Mouse (Mus musculus) left cerebral cortex, adult 18-20 months (tissue): ENCODE results near the gene Nr6a1. TPM values are rescaled to one million over a fixed set of nuclear protein-coding genes. Genes with fewer than 3 reads are reported as not detected.

Experiments used
- DNase-seq, 2 experiments: peaks; one replicate each; pipeline ENCODE4 v3.0.0; 2021 to 2022; ENCODE audit warnings: low spot score in 2 of 2, mixed read lengths in 1 of 2
- total RNA-seq, 2 experiments: library from RNA; stranded (reverse); gene quantifications; 2 replicates each; pipeline ENCODE4 v1.2.3; 2021

Nr6a1 gene
- total RNA-seq, 2 experiments from 2014 or later, result 10.7 to 11.9 TPM

- DNase-seq, result no peak
Observed at GRCm38 (mm10) chr2:38719354-38719753, 208.1 kb downstream of the Nr6a1 start.

DNA sequence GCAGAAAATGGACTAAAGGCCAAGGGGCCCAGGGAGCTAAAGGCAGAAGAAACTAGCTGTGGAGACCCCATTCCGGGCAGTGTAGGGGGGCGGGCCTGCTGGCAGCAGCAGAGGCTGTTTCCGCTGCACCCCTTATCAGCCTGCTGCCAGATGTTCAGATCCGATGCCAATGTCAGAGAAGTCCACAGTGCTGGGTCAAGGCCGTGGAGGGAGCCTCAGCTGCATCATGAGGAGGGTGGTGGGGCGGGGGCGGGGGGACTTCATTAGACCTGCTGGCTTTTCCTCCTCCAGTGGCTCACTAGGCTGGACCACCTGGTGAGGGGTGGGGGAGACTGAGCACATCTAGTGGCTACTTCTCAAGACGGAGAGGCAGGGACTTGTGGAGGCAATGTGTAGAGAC lies 208.8 kb downstream of the Nr6a1 start:
- DNase-seq, result no peak

- no peak for DNase-seq
Observed at GRCm38 (mm10) chr2:38717436-38717835, 210.1 kb downstream of the Nr6a1 start.

GRCm38 (mm10) chr2:38714324-38714723 lies 213.2 kb downstream of the Nr6a1 start, which contains the start of gene Nr5a1:
Gene Nr5a1 (minus strand): TSS chr2:38714542.
- DNase-seq, result no peak

DNA sequence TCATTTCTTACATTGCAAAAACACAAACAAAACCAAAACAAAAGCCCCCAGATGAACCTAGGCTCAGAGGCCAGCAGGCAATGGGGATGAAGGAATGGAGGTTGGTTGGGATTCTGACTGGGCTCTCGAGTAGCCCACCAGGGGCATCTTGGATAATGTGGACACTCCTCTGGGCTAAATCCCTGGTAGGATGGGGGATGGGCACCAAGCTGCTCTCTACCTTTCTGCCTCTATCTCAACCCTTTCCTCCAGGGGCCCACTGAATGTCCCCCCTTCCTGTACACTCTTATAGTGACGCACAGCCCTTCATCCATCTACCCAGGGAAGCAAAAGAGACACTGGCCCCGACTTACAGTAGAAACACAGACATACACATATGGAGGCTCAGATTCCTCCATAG lies 213.9 kb downstream of the Nr6a1 start:
- no peak for DNase-seq

- DNase-seq, result no peak
Observed at GRCm38 (mm10) chr2:38712769-38713125, 214.7 kb downstream of the Nr6a1 start.

GRCm38 (mm10) chr2:38712076-38712768 lies 215.3 kb downstream of the Nr6a1 start:
- DNase-seq, result no peak

DNA sequence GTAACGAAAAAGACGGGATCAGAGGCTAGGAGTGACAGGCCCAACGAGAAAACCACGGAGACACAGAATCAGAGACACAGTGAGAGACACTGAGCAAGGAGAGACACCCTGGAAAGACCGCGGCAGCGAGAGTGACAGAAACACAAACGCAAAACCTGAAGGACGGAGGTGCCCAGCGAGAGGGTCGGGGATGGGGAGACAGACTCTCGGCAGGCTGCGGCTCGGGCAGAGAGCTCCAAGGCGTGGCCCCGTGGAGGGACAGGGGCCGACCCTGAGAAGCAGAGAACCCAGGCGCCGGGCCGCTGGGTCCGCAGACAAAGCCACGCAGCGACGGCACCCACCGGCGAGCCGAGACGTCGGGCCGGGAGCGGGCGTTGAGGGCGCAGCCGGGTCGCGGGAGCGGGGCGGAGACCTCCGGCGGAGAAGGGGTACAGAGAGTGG lies 216.0 kb downstream of the Nr6a1 start:
- DNase-seq, result no peak

- no peak for DNase-seq
Observed at GRCm38 (mm10) chr2:38710304-38711241, 216.9 kb downstream of the Nr6a1 start.

DNA sequence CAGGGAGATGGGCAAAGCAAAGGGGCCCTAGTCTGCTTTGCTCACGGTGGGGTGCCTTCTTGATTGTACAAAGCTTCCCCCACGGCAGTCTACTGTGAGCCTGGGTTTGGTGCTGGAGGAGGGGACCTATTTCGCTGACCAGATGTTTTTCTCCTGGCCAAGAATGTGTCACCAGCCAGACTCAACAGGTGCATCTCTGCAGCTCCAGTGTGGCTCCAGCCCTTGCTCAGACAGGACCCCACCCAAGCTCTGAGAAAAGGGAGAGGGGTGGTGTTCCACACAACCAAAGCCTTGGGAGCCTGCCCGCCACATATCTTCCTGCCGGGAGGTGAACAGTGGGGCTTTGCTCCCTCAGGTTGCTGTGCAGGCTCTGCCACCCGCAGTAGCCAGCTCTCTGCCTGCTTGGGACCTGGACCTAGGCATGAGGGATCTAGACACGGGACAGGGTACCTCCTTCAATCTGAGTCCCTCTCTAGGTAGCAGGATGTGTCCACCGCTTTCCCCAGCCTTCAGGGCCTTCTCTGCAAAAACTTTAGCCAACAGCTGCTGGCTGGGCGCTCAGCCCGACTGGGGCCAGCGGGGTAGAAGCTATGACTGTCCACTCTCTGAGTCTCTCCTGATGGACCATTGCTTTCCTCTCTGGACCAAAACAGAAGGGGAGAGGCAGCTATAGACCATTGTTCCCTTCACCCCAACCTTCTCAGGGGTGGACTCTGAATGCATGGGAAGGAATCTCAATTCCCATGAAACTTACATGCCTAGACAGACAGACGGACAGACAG lies 218.4 kb downstream of the Nr6a1 start:
- DNase-seq, result no peak

- no peak for DNase-seq
Observed at GRCm38 (mm10) chr2:38706661-38707060, 220.8 kb downstream of the Nr6a1 start.

GRCm38 (mm10) chr2:38705036-38705435 lies 222.5 kb downstream of the Nr6a1 start:
- DNase-seq, result no peak

DNA sequence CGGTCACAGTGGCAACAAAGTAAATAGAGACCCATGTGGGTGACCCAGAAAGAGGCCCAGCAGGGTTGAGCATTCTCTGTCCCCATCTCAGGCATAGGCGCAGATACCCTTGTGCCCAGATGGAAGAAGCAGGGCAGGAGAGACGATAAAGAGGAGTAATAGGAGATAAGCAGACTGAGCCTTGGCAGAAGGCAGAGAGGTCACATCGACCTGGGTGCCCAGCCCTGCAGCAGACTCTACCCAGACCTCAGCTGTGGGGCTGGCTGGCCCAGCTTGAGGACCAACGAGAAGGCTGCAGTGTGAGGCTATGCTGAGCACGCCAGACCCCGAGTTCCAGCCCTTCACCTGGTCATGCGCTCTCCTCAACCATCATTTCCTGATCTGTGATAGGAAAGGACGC lies 223.2 kb downstream of the Nr6a1 start:
- DNase-seq, result no peak

DNA sequence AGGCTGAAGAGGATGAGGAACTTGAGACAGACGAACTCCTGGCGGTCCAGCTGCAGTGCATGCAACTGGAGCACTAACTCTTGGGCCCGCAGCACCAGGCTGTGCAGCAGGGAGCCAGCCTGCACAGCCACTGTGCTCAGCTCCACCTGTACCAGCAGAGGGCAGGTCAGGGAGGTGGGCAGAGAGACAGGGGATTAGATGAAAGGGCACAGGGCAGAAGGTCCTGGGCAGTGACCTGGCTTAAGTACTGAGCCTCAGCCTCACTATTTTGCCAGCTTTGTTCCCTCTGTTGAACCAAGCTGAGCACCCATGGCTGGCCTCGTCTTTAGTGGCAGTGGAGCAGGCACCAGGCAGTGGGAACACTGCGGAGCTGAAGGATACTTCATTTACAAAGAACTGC lies 227.3 kb downstream of the Nr6a1 start:
- DNase-seq, result no peak

DNA sequence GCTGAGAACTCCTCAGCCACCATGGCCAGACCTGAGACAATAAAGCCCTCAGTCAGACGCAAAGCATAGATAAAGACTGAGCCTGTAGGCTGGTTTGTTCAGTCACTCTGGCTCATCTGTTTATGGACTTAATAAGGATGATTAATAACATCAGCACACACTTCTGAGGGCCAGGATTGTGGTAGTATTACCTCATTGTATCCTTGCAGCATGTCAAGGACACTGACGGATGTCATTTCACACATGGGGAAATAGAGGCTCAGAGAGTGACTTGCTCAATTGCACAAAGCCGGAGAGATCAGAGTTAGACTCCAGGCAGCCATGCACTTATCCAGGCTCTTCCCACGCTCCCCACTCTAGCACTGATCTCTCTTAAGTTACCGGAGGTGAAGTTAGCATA lies 228.9 kb downstream of the Nr6a1 start:
- DNase-seq, result no peak

DNA sequence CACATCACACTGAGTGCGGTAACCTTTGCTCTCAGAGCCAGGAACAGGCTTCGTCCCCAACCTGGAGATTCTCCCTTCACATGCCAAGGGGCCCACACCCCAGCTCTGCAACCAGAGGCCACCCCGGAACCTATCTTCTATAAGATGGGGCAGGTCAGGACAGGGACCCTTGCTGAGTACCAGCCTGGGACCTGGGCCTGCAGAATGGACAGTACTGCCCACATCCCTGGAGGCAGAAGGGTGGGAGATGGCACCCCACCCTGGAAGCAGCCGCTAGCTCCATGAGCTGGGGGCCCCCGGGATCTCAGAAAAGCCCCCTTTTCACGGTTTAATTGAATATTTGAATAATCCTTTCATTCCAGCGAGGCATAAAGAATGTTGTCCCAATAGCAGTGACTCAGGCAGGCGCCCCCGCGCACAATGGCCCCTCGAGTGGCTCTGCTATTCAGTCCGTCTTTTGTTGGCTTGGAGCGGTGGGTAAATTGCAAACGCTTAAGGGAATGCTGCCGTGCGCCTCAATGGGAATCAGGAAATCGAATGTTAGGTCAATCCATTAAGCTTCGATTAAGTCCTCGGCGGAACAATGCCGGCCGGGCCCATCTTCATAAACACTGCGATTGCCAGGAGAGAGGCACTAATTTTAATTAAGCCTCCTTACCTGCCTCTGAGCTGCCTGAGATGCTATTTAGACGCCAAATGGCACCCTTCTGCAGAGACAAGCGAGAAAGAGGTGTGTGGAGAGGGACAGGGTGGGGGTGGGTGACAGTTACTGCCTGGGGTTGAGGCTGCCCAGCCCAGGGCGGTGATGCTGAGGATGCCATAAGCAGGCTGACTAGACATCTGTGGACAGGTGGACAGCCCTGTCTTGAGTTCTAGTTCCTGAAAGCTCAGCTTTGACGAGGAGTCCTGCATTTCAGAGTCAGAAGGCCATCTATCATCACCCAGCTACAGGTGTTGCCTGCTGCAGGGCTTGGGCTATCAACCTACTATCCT lies 230.1 kb downstream of the Nr6a1 start:
- no peak for DNase-seq

DNA sequence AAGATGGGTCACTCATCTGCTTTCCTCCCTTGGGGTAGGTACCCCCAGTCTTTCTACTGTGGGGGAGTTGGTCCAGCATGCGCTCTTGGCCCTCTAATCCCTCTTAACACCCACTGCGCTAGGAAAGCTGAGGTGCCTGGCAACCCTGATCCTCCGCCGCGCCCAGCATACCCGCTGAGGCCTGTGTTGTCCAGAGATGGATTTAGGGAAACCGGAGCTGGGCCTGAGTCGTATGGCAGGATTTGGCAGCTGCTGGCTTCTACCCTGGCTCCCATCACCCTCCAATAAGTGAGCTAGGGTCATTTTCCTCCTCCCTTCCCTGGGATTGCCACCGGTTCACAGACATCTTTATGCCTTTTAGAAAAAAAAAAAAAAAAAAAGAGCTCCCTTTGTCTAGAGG lies 231.7 kb downstream of the Nr6a1 start:
- DNase-seq, result no peak

GRCm38 (mm10) chr2:38691542-38691941 lies 235.9 kb downstream of the Nr6a1 start:
- DNase-seq, result peak; percentile 30 to 63

GRCm38 (mm10) chr2:38689881-38690280 lies 237.6 kb downstream of the Nr6a1 start:
- no peak for DNase-seq

DNA sequence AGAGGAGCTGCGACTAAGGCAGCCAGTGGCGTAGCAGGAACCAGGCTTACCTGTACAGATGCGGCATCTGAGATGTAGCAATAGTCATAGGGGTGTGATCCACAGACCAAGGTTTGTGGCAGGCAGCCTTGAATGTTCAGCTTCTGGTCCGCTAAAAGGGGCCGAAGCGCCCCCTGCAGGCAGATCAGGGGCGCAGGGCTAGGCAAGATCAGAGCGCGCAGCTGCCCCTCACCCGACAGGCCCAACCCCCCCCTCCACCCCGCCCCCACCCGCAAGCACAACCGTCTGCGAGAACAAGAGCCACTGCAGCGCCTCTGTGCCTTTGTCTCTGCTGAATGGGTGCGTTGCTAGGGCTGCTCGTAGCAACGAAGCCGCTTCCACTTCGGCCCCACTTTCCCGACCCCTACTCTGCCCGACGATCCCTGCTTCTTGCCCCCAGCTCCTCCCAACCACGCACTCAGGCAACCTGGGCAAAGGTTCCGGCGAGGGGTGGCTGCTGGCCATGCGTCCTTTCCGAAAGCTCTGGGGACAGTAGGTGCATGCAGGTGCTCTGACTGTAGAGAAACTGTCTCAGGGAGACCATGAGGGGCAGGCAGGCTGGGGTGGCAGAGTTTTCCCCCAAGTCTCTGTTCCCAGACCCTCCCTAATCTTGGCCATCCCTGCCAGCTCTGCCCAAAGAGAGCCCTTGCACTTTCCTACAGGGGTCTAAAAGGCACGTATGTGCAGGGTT lies 238.5 kb downstream of the Nr6a1 start:
- peak in 1 of 2 experiments; percentile 42 for DNase-seq
